Mouse (Mus musculus) heart, adult 9 months (tissue): ENCODE measurements around the gene Nkain4.

ENCODE experiments used
- DNase-seq, 2 experiments: peaks; one replicate each; pipeline ENCODE4 v3.0.0; 2022; ENCODE audit warnings: low spot score in 2 of 2

Gene Nkain4

GRCm38 (mm10) chr2:180894029-180894623, 60.4 kb downstream of the Nkain4 start:
- no peak for DNase-seq

GRCm38 (mm10) chr2:180893537-180894028, 60.9 kb downstream of the Nkain4 start:
- no peak for DNase-seq

- DNase-seq, result no peak
Measured at GRCm38 (mm10) chr2:180892841-180893521, 61.5 kb downstream of the Nkain4 start.

GRCm38 (mm10) chr2:180891835-180892323, 62.6 kb downstream of the Nkain4 start:
- no peak for DNase-seq

GRCm38 (mm10) chr2:180891075-180891834, 63.2 kb downstream of the Nkain4 start:
- DNase-seq, result no peak

- DNase-seq, result no peak
Measured at GRCm38 (mm10) chr2:180890422-180891074, 64.0 kb downstream of the Nkain4 start.

- no peak for DNase-seq
Measured at GRCm38 (mm10) chr2:180889921-180890280, 64.6 kb downstream of the Nkain4 start.

GRCm38 (mm10) chr2:180889271-180889920, 65.1 kb downstream of the Nkain4 start:
- DNase-seq, result no peak

GRCm38 (mm10) chr2:180885270-180885669, 69.2 kb downstream of the Nkain4 start:
- no peak for DNase-seq
